Mouse (Mus musculus) A20 (cell line): ENCODE data around the gene Cenpx.
"Not testable (repeated sequence)": the region's sequence is repeated elsewhere in the genome, so short reads cannot be mapped to it uniquely, and the experiment has no call there.

Experiments used
- DNase-seq: peaks from one replicate; pipeline ENCODE4 v3.0.0-alpha.2; 2011; ENCODE audit warnings: low read depth, low spot score

The Cenpx gene

DNA sequence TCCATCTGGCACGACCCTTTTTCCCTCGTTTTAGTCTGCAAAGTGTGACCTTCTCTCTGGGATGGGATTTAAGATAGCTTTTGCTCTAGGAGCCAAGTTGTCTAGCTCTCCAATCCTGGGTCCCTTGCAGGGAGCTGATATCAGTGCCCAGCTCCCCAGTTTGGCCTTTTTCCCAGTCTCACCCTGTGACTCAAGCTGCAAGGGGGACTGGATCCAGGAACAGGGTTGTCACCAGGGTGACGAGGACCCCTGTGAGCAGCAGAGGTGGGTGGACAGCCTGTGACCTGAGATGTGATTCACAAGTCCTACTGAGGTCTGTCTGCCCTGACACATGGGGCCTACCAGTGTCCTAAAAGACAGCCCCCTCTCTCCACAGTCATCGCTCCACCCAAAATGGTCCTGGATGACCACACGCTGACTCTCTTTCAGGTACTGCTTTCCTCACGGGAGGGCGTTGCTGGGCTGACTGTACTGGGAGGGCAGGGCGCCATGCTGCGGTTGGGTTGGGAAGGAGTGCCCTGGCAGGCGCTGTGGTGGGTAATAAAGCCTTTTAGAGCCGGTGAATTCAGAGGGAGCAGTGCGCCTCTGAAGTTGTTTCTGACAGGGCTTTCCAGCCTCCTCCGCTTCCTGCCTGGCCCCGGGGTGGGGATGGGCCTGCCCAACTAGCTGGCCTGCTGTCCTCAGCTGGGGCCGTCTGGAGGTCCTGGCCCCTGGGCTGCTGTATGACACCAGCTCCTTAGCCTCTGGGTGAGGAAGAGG lies 9.7 kb downstream of the Cenpx start:
- DNase-seq, result no peak

DNA sequence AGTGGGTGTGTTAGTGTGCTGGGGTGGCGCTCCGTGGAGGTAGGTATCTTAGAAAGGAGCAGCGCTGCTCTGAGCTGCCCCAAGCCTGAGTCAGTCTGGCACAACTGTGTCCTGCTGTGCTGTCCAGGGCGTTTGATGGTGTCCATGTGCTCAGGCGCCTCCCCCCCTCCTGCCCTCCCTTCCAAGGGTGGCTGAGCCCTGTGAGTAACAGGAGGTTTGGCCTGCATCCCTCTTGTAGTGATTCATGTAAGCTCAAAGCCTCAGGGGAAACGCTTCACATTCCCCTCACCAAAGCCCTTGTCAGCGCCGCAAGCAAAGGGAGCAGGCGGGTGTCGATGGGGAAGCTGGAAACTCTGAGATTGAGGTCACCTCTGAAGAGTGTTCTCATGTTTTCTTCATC lies 15.8 kb downstream of the Cenpx start:
- DNase-seq, result no peak

DNA sequence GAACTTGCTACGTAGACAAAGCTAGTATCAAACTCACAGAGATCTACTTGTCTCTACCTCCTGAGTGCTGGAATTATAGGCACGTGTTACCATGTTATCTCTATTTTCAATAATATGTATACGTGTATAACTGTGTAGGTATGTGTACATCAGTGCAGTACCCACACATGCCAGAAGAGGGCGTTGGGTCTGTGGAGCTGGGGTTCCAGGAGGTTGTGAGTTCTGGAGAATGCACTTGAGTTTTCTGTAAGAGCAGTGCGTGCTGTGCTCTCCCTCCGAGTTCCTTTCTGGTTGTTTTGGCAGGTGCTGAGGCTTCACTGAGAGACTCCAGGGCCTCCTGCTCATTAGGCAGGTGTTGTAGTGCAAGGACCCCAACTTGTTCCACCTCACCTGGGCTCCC lies 17.0 kb downstream of the Cenpx start:
- peak; percentile 22 for DNase-seq

DNA sequence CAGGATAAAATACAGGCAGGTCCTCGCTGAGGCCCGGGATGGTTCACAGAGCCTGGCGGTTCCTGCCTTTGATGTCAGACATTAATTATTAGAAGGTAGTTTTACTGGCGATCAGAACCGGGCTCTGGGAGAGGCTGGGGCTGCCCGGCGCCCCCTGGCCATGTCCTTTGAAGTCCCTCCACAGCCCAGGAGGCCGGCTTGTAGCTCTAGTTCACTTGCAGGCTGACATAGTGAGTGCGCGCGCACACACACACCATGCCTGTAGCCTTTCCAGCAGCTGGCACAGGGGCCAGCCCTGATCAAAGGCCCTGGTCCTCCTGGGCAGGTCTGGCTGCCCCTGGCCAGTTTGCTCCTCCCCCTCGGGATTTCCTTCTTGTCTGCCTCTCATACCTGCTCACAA lies 17.9 kb downstream of the Cenpx start:
- DNase-seq, result no peak

DNA sequence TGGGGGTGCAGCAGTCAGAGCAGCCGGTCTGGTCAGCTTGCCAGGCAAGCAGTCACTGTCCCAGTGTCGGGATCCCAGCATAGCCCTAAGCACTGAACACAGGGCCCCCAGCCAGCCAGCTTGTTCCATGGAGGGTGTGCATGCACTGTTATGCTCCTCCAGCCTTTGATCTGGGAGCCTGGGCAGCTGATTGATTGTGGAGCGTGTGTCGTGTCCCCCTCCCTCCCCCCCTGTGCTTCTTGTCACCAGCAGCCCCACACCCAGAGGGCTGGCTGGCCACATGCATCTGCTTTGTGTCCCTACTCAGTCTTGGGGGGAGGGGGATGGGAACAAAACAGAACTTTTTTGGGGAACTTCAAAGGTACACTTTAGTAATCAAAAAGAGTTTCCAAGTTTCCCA lies 18.4 kb downstream of the Cenpx start:
- no peak for DNase-seq

DNA sequence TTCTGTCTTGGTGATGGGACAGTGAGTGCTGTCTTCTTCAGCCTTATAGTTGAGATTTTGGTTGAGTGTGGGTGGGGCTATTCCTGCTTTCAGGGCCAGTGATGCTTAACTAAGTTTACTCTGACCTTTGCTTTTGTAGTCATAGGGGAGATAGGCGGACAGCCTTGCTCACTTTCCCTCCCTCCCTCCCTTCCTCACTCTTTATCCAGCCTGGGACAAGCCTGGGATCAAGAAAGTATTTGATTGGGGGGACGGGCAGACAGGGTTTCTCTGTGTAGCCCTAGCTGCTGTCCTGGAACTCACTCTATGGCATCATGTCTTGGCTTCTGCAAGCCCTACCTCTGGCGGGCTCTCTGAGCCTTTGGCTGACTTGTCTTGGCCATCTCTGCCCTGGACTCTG lies 20.1 kb downstream of the Cenpx start:
- no peak for DNase-seq

DNA sequence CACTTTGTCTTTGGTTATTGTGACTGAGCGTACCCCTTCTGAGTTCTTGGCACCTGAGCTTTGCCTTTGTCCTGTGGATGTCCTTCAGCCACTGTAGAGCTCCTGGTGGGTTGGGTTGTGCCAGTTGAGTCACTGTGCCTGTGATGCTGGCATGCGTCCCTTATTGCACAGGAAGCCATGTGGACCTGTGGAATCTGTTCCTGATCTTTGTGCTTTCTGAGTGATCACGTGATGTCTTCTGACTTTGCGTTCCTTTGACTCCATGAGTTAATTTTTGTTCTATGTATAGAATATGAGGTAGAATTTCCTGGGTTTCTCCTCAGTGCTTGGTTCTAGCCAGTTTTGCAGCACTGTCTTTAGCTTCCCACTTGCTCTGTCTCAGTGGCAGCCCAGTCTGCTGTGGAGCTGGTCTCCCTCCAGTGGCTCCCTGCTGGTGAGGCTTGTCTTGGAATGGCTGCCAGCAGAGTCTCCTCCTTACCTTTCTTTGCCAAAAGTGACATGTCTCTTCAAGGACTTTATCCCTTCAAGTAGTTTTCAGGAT lies 21.0 kb downstream of the Cenpx start:
- no peak for DNase-seq

DNA sequence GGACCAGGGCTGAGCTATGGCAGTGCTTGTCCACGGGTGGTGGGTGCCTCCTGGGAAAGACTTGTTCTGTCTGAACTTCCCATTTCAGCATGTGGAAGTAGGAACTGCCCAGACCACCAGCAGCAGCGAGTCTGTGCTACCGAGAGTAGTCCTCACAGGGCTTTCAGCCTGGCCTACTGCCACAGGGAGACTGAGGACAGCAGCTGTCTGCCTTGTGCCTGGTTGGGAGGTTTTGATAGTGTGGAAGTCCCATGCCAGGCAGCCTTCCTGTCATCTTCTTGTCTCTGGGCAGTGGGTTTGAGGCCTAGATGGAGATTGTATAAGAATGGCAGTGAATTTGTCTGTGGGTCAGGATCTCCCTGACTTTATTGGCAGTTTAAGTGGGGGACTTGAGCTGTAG lies 24.2 kb downstream of the Cenpx start:
- DNase-seq, result no peak

DNA sequence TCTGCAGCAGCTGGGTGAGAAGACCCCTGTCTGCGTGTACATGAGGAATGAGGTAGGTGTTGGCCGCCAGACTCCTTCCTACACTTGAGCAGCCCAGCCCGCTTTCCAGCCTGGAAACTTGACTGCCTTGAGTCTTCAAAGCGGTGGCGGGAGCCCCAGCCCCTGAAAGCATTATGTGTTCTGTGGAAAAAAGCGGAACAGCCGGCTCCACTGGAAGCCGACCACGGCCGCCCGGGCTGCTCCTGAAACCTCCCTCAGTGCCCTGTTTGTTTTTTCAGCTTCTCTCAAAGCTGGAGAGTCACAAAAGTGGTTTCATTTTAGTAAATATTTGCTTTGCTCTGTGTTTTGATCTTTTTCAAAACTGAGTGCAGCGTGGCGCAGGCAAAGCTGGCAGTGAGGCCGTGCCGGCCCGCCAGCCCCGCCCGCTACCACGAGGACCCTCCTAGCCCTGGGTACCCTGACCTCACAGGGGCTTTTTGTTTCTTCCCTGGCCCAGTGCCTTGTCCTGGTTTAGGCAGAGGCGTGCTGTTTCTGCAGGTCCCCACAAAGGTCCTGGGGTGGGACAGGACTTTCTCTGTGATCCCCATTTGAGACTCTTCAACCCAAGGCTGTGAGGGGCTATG lies 26.8 kb downstream of the Cenpx start:
- no peak for DNase-seq

DNA sequence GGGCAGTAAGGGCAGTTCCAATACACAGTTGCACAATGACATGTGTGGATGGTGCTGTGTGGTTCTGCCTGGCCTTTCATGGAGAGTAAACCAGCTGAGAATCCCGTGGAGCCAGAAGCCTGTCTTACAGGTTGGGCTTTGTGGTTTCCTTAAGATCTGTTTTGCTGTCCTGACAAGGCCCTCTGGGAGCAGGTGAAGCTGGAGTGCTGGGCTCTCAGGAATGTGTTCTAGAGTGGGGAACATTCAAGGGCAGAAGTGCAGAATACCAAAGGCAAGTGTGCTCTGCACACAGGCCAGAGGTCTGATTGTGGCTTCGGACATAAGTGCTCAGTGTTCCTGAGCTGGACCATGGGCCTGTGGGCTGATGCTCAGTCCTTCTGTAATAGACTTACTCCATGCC lies 28.9 kb downstream of the Cenpx start:
- no peak for DNase-seq

DNA sequence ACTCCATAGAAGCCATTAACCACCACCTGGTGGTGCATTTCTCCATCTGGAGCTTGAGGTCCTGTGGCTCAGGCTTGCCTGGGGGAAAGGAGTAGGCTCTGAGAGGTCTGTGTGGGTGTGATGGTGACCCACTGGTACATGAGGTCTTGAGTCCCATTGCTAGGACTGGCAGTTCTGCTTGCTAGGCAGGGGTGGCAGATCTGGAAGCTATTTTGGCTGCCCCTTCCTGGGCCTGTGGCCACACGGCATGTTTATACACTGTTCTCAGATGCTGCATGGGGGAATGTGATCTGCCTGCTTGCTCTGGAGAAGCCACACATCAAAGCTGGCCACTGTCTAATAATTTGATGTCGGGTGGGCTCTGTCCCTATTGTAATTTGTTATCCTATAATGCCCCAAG lies 29.5 kb downstream of the Cenpx start:
- no peak for DNase-seq

DNA sequence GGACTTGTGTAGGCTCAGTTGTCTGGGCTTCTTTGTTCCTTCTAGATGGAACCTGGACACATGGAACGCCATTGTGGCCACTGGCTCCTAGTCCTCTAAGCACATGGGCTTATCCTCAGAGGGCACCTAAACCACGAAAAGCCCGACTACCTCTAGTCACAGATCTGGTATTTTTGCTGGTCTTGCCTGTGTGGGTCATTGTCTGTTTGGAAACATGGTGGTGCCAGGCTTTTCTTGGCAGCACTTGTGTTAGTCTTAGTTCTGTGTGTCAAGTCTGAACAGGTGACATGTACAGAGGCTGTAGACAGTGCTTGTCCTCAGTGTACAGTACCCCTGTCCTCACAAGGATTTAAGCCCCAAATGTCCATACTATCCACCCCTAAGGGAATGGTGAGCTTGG lies 30.0 kb downstream of the Cenpx start:
- DNase-seq, result no peak

DNA sequence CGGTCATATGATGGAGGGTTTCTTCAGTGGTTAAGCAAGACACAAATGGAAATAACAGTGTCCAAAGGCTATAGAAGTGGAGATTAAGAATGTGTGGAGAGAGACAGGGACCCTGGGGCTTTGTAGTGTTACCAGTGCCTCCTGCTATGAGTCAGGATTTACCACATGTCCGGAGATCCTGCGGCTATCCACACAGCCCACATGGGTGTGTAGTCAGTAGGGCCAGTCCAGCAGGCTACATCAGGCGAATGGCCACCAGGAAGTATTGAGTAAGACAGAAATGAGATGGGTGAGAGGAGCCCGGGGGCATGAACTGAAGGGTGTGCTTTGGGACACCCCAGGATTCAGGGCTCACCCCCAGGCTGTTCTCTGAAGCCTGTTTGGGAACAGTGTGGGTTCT lies 30.9 kb downstream of the Cenpx start:
- no peak for DNase-seq

DNA sequence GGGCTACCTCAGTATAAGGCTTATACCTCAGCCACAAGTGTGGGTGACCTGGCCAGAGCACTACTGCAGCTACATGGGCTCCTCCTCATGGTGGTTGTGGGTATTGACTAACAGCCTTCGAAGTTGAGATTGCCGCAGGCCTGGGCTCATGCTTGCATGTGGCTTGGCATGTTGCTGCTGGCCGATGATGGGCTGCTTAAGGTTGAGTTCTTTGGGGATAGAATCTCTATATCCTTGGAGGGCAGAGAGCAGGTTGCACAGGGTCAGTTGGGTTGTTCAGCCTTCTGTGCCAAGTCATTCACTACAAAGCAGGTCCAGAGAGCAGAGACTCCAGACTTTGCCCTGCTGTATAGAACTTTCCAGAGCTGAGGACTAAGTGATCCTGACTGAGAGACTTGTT lies 33.6 kb downstream of the Cenpx start:
- peak; percentile 45 for DNase-seq

DNA sequence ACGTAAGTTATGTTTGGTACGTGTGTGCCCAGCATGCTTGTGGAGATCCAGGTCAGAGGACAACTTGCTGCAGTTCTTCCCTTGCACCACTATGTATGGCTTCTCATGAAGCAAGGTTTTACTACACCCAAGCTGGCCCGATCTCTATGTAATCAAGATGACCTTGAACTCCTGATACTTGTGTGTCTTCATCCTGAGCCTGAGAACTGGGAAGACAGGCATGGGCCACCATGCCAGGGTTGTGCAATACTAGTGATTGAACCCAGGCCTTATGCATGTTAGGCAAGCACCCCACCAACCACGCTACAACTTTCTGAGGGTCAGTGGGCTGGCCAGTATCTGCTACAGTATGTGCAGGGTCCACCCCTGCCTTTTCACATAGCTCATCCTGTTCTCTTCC lies 36.6 kb downstream of the Cenpx start:
- DNase-seq, result no peak

DNA sequence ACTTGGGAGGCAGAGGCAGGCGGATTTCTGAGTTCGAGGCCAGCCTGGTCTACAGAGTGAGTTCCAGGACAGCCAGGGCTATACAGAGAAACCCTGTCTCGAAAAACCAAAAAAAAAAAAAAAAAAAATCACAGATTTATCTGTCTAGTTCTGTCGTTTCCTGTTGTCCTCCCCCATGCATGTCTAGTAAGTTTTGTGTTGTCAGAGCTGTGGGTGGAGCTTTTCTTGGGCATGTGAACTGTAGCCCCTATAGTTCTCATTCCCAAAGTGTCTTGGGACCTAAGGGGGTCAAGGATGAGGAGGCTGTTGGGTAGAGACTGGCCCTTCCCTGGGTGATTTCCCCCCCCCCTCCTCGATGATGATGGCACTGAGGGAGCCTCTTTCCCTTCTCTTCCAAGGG lies 37.7 kb downstream of the Cenpx start:
- DNase-seq, result not testable (repeated sequence)

DNA sequence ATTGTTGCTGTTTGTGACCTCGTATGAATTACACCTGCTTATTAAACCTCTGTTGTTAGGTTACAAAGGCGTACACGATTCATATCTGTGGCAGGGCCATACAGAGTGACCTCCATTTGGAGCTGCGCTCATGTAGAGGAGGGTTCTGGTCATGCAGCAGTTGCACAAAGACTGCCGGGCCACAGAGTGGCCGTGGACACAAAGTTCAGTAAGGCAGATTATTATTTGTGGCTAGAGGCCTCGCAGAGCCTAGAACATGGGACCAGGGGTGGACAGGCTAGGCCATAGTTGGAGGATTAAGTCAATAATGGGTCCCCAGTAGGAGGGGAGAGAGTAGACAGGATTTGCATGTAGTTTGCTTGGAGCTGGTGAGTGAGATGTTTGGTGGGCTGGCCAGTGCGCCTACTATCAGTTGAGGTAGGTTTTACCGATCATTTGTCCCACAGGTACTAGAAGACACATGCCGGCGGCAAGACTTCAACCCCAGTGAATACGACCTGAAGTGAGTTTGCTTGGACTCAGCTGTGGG lies 39.9 kb downstream of the Cenpx start:
- DNase-seq, result peak; percentile 79

DNA sequence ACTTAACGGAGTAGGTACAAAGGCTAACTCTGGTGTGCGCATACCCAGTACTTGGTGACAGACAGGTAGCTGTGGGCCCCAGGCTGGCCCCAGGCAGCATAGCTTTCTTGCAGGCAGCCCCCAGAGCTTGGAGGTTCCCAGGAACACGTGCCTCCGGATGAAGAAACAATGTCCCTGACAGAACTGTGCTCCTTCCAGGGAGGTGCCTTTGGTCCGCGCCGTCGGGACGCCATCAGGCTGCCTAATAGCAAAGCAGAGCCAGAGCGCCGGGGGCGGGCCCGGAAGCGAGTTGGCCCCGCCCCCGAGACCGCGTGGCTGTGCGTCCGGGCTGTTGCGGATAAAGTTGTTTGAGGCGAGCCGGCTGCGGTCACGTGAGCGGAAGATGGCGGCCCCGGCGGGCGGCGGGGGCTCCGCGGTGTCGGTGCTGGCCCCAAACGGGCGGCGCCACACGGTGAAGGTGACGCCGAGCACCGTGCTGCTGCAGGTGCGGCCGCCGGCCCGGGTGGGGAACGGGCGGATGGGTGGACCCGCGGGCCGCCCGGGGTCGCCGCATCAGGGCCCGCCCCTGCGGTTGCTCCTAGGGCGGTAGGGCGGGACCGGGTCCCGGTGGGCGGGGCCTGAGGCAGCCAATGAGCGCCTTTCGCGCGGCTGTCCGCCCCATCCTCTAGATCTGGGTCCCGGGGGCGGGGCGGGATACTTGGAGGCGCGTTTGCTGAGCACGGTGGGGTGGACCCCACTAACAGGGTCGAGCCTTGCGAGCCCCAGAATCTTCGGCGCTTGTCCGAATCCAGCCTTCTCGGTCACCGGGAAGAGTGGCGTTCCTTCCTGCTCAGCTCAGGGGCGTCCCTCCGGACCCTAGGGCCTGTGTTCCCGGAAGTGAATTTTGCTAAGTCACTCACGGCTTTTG lies 40.6 kb downstream of the Cenpx start, which contains the start of gene Aspscr1:
TSS of gene Aspscr1 (plus strand) at position 287 of the 907 bp plus-strand sequence.
- peak; percentile 99 for DNase-seq

DNA sequence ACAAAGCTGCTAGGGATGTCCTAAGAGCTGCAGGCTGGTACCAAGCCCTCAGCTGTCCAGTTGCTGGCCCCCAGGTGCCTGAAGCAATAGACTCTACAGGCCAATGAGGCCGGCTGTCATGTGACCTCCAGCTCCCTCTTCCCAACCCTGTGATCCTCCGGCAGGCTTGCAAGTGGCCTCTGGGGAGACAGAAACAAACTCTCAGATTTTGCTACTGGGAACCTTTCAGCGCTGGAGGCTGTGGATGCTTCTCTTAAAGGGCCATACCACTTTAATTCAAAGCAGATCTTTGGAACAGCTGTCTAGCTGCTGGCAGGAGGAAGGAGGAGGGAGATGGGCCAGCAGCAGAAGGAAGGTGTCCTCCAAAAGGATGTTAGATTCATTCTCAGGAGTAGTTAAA lies 46.9 kb downstream of the Cenpx start:
- DNase-seq, result no peak

DNA sequence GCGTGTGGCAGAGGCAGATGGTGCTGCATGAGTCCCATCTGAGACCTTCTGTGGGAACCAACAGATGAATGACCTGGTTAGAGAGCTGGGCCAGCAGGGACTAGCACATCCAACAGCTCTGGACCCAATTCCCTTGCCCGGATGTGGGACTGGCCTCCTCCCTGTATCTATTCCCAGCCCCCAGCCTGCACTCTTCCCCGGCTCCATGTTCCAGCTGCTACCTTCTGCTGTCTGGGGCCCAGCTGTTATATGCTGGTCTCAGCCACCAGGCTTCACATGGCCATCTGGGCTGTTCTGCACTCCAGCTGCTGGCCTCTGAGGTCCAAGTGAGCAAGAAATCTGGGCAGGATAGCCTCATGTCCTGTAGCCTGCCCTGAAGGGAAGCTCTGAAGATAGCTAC lies 48.1 kb downstream of the Cenpx start:
- no peak for DNase-seq

DNA sequence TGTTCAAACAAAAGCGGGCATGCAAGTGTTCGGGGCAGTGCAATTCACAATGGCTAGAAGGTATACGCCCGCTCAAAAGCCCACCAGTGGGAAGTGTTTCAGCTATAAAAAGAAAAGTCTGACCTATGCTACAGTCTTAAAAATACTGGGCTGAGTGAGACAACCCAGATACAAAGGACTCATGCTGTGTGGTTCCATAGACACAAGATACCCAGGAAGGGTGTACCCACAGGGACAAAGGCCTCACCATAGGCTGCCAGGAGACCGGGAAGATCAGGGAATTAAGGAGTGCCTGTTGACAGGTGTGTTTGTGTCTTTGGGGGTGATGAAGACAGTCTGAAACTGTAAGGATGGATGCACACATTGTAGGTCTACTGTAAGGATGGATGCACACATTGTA lies 49.8 kb downstream of the Cenpx start:
- no peak for DNase-seq

DNA sequence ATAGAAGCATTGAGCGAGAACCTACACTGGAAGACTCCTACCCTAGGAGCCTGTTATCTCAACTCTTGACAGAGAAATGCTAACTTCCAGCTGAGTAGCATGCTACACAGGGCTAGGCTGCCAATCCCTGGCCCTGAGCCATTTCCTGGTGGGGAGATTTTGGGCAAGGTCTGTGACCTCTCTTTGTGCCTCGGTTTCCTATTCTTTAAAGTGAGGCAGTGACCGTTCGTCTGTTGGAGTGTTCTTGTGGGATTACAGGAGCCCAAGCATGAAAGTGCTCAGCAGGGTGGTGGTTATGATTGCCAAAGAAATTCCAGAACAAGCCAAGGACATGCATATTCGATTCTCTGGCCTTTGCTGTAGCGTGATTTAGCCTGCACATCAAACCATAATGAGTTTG lies 50.8 kb downstream of the Cenpx start:
- no peak for DNase-seq
